Mouse (Mus musculus): Measurements from ENCODE around the gene Mtus2.

GRCm38 (mm10) chr5:148224004-148224403, 266.9 kb downstream of the Mtus2 start:
- TF ChIP-seq CTCF (IDR thresholded peaks at IDR 0.05; ENCODE audit: control insufficient read depth, insufficient read depth, insufficient read length) (no peak), MYOG (IDR thresholded peaks at IDR 0.05; ENCODE audit: control insufficient read depth, extremely low read depth, insufficient read length) (no peak), MAX (IDR thresholded peaks at IDR 0.05) (no peak), CEBPB (IDR thresholded peaks at IDR 0.05; ENCODE audit: low read depth) (no peak), USF1 (IDR thresholded peaks at IDR 0.05; ENCODE audit: low read depth) (no peak), MYOD1 (IDR thresholded peaks at IDR 0.05; ENCODE audit: control insufficient read depth, insufficient read length, low read depth) (no peak)

Measured in C2C12 (cell line).